Mouse (Mus musculus) myocyte (in vitro differentiated cells): ENCODE data around the gene Syn1. TPM values are rescaled to one million over a fixed set of nuclear protein-coding genes. Genes with fewer than 3 reads are reported as not detected.

Experiments
- H3K27me3 ChIP-seq: one replicate; pipeline ENCODE4 v1.6.1; 2011; ENCODE audit not compliant: control insufficient read depth, insufficient read depth, insufficient read length
- H3K36me3 ChIP-seq: one replicate; pipeline ENCODE4 v1.6.1; 2011; ENCODE audit not compliant: control insufficient read depth, insufficient read depth
- H3K4me2 ChIP-seq: one replicate; pipeline ENCODE4 v1.6.1; 2011; ENCODE audit warnings: low read depth, control low read depth
- H3K4me3 ChIP-seq: one replicate; pipeline ENCODE4 v1.5.1; 2011; ENCODE audit warnings: mild to moderate bottlenecking, control low read depth, moderate library complexity
- H3K79me2 ChIP-seq: one replicate; pipeline ENCODE4 v1.6.1; 2011; ENCODE audit not compliant: control insufficient read depth, insufficient read depth
- H3ac ChIP-seq: one replicate; pipeline ENCODE4 v1.6.1; 2011; ENCODE audit not compliant: control insufficient read depth, insufficient read length
- MYOD1 ChIP-seq, 3 experiments: IDR thresholded peaks; one replicate each; pipeline ENCODE4 v1.6.1; 2011; ENCODE audit warnings: control low read depth in 2 of 3, low read depth in 2 of 3, mild to moderate bottlenecking in 2 of 3, moderate library complexity in 1 of 3; ENCODE audit not compliant: insufficient read length in 2 of 3, control insufficient read depth in 1 of 3
- MYOG ChIP-seq, 3 experiments: IDR thresholded peaks; one replicate each; pipeline ENCODE4 v1.6.1; 2011; ENCODE audit warnings: control low read depth in 2 of 3, low read depth in 2 of 3, mild to moderate bottlenecking in 2 of 3; ENCODE audit not compliant: insufficient read length in 2 of 3, control insufficient read depth in 1 of 3, insufficient read depth in 1 of 3
- POLR2A ChIP-seq: IDR thresholded peaks from one replicate; pipeline ENCODE4 v1.6.1; 2011; ENCODE audit warnings: low read depth, mild to moderate bottlenecking, control low read depth, moderate library complexity; ENCODE audit not compliant: insufficient read length
- POLR2AphosphoS2 ChIP-seq: IDR thresholded peaks from one replicate; pipeline ENCODE4 v1.6.1; 2011; ENCODE audit warnings: low read depth, control low read depth; ENCODE audit not compliant: insufficient read length
- TCF3 ChIP-seq: IDR thresholded peaks from one replicate; pipeline ENCODE4 v1.6.1; 2011; ENCODE audit warnings: low read depth, control low read depth; ENCODE audit not compliant: insufficient read length
- USF1 ChIP-seq: IDR thresholded peaks from one replicate; pipeline ENCODE4 v1.6.1; 2011; ENCODE audit warnings: low read depth, mild to moderate bottlenecking, control low read depth, moderate library complexity
- polyA plus RNA-seq: library from polyadenylated mRNA; unstranded; fragments of >200 nt; fragmentation: generic; extraction: Trizol; gene quantifications from one replicate; pipeline ENCODE4 v1.2.1, GENCODE M21; 2012; ENCODE audit warnings: missing spikeins

Gene Syn1
- polyA plus RNA-seq, 1 experiment: 8.1 TPM

DNA sequence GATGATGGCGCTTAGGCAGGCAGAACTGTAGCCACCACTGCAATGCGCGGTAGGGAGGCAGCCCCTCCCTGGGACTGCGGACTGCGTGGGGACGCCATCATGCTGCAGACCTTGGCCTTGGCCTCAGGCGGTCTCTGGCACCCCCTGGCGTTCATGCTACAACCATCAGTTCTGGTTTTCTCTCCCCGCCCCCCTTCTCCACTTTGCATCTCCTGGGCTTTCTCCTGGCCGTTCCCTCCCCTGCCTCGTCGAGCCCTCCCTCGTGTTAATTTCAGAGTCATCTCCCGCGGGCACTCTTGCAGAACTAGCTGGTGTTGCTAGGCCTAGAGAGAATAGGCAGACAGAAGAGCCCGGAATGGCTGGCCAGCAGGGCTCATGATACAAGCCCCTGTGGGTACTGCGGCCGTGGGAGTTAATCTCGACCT, 101.6 kb downstream of the Syn1 start:
- no peaks in the 10 kb centered on the region for H3K27me3 ChIP-seq
- no peaks in the 10 kb centered on the region for H3K79me2 ChIP-seq
- H3K4me3 ChIP-seq: peak overlapping the region; percentile 24
- no peak overlapping the region for H3ac ChIP-seq
- peak overlapping the region; percentile 86 for H3K4me2 ChIP-seq
- H3K36me3 ChIP-seq: no peaks in the 10 kb centered on the region
- TF ChIP-seq POLR2AphosphoS2 (peak; percentile 47), MYOG (IDR thresholded peaks at IDR 0.05; ENCODE audit: control insufficient read depth in 1 of 3, insufficient read depth in 1 of 3, insufficient read length in 2 of 3, low read depth in 2 of 3) (peak in 1 of 3 experiments; percentile 9), POLR2A (peak; percentile 77), TCF3 (no peak)

- H3K27me3 ChIP-seq: no peaks in the 10 kb centered on the region
- no peak overlapping the region for H3K4me3 ChIP-seq
- TF ChIP-seq USF1: no peak
- peak; percentile 7 to 83 (median 48) for TF ChIP-seq MYOD1 (IDR thresholded peaks at IDR 0.05; ENCODE audit: control insufficient read depth in 1 of 3, insufficient read length in 2 of 3, low read depth in 2 of 3)
- H3K79me2 ChIP-seq: no peaks in the 10 kb centered on the region
- H3K4me2 ChIP-seq: peak overlapping the region; percentile 51
- no peaks in the 10 kb centered on the region for H3K36me3 ChIP-seq
- H3ac ChIP-seq: no peak overlapping the region
These were observed 103.8 kb downstream of the Syn1 start for GRCm38 (mm10) chrX:20816974-20817373.

Other genes starting within 250 kb of the Syn1 start
- 113 TPM for gene Cdk16, start 233.1 kb downstream of the Syn1 start, polyA plus RNA-seq
- 24.5 TPM for gene Usp11, start 217.1 kb downstream of the Syn1 start, polyA plus RNA-seq
- gene Araf, start 123.2 kb downstream of the Syn1 start, polyA plus RNA-seq: 66.5 TPM
- gene Timp1, start 50.8 kb downstream of the Syn1 start, polyA plus RNA-seq: 387 TPM
- gene Cfp, start 10.6 kb upstream of the Syn1 start, polyA plus RNA-seq: 1.7 TPM
- gene Elk1, start 29.6 kb upstream of the Syn1 start, polyA plus RNA-seq: 18.9 TPM
- 57.6 TPM for gene Uxt, start 41.0 kb upstream of the Syn1 start, polyA plus RNA-seq
- 0.52 TPM for gene Zfp182, start 141.3 kb upstream of the Syn1 start, polyA plus RNA-seq
- not detected for gene Spaca5, start 147.4 kb upstream of the Syn1 start, polyA plus RNA-seq
- 0.13 TPM for gene Zfp300, start 168.5 kb upstream of the Syn1 start, polyA plus RNA-seq
- not detected for gene Ssxa1, start 194.8 kb upstream of the Syn1 start, polyA plus RNA-seq